Mouse (Mus musculus): ENCODE measurements around the gene Apba3. TPM values are rescaled to one million over a fixed set of nuclear protein-coding genes. Genes with fewer than 3 reads are reported as not detected.

The Apba3 gene
- 30.7 TPM for polyA plus RNA-seq (2015; fragmentation: Illumina TruSeq; extraction: RNeasy Lipid Tissue Mini Kit (QIAGEN cat#74804); ENCODE audit: insufficient read depth, low read depth, low replicate concordance)

GRCm38 (mm10) chr10:81266211-81267105 lies at the start of gene Apba3, which contains the start of gene Mrpl54:
TSS of gene Apba3 (plus strand) at chr10:81266960.
TSS of gene Mrpl54 (minus strand) at chr10:81266934.

GRCm38 (mm10) chr10:81230438-81231332 lies 36.1 kb upstream of the Apba3 start, which contains the start of gene Atcay:
TSS of gene Atcay (minus strand) at chr10:81230833.

GRCm38 (mm10) chr10:81232580-81233225 lies 34.1 kb upstream of the Apba3 start, which contains the start of gene Zfr2:
TSS of gene Zfr2 (plus strand) at chr10:81233155.

GRCm38 (mm10) chr10:81252424-81253419 lies 14.0 kb upstream of the Apba3 start, which contains the start of gene Matk:
TSS of gene Matk (plus strand) at chr10:81252935.

GRCm38 (mm10) chr10:81291511-81292104 lies 24.8 kb downstream of the Apba3 start, which contains the start of gene Tjp3:
TSS of gene Tjp3 (minus strand) at chr10:81291581.

GRCm38 (mm10) chr10:81292554-81293333 lies 26.0 kb downstream of the Apba3 start, which contains the start of gene Pip5k1c:
TSS of gene Pip5k1c (plus strand) at chr10:81292963.

GRCm38 (mm10) chr10:81320550-81321347 lies 54.0 kb downstream of the Apba3 start, which contains the start of gene Cactin:
TSS of gene Cactin (plus strand) at chr10:81321103.

Other genes starting within 250 kb of the Apba3 start
- gene Diras1, start 241.3 kb upstream of the Apba3 start, polyA plus RNA-seq (2015; fragmentation: Illumina TruSeq; extraction: RNeasy Lipid Tissue Mini Kit (QIAGEN cat#74804); ENCODE audit: insufficient read depth, low read depth, low replicate concordance) = not detected
- 5.1 TPM for gene Slc39a3, start 229.5 kb upstream of the Apba3 start, polyA plus RNA-seq (2015; fragmentation: Illumina TruSeq; extraction: RNeasy Lipid Tissue Mini Kit (QIAGEN cat#74804); ENCODE audit: insufficient read depth, low read depth, low replicate concordance)
- 24.1 TPM for gene Sgta, start 206.8 kb upstream of the Apba3 start, polyA plus RNA-seq (2015; fragmentation: Illumina TruSeq; extraction: RNeasy Lipid Tissue Mini Kit (QIAGEN cat#74804); ENCODE audit: insufficient read depth, low read depth, low replicate concordance)
- gene Thop1, start 196.9 kb upstream of the Apba3 start, polyA plus RNA-seq (2015; fragmentation: Illumina TruSeq; extraction: RNeasy Lipid Tissue Mini Kit (QIAGEN cat#74804); ENCODE audit: insufficient read depth, low read depth, low replicate concordance) = 11.8 TPM
- not detected for gene Creb3l3, start 168.1 kb upstream of the Apba3 start, polyA plus RNA-seq (2015; fragmentation: Illumina TruSeq; extraction: RNeasy Lipid Tissue Mini Kit (QIAGEN cat#74804); ENCODE audit: insufficient read depth, low read depth, low replicate concordance)
- gene Map2k2, start 161.0 kb upstream of the Apba3 start, polyA plus RNA-seq (2015; fragmentation: Illumina TruSeq; extraction: RNeasy Lipid Tissue Mini Kit (QIAGEN cat#74804); ENCODE audit: insufficient read depth, low read depth, low replicate concordance) = 47.4 TPM
- gene Zbtb7a, start 131.7 kb upstream of the Apba3 start, polyA plus RNA-seq (2015; fragmentation: Illumina TruSeq; extraction: RNeasy Lipid Tissue Mini Kit (QIAGEN cat#74804); ENCODE audit: insufficient read depth, low read depth, low replicate concordance) = 5.4 TPM
- gene Pias4, start 99.0 kb upstream of the Apba3 start, polyA plus RNA-seq (2015; fragmentation: Illumina TruSeq; extraction: RNeasy Lipid Tissue Mini Kit (QIAGEN cat#74804); ENCODE audit: insufficient read depth, low read depth, low replicate concordance) = 7.3 TPM
- 283 TPM for gene Eef2, start 90.3 kb upstream of the Apba3 start, polyA plus RNA-seq (2015; fragmentation: Illumina TruSeq; extraction: RNeasy Lipid Tissue Mini Kit (QIAGEN cat#74804); ENCODE audit: insufficient read depth, low read depth, low replicate concordance)
- 9.3 TPM for gene Dapk3, start 84.0 kb upstream of the Apba3 start, polyA plus RNA-seq (2015; fragmentation: Illumina TruSeq; extraction: RNeasy Lipid Tissue Mini Kit (QIAGEN cat#74804); ENCODE audit: insufficient read depth, low read depth, low replicate concordance)
- not detected for gene 4930442H23Rik, start 83.1 kb upstream of the Apba3 start, polyA plus RNA-seq (2015; fragmentation: Illumina TruSeq; extraction: RNeasy Lipid Tissue Mini Kit (QIAGEN cat#74804); ENCODE audit: insufficient read depth, low read depth, low replicate concordance)
- not detected for gene Nmrk2, start 64.9 kb upstream of the Apba3 start, polyA plus RNA-seq (2015; fragmentation: Illumina TruSeq; extraction: RNeasy Lipid Tissue Mini Kit (QIAGEN cat#74804); ENCODE audit: insufficient read depth, low read depth, low replicate concordance)
- gene Atcay, start 36.1 kb upstream of the Apba3 start, polyA plus RNA-seq (2015; fragmentation: Illumina TruSeq; extraction: RNeasy Lipid Tissue Mini Kit (QIAGEN cat#74804); ENCODE audit: insufficient read depth, low read depth, low replicate concordance) = 0.20 TPM
- 3.4 TPM for gene Zfr2, start 33.8 kb upstream of the Apba3 start, polyA plus RNA-seq (2015; fragmentation: Illumina TruSeq; extraction: RNeasy Lipid Tissue Mini Kit (QIAGEN cat#74804); ENCODE audit: insufficient read depth, low read depth, low replicate concordance)
- not detected for gene Matk, start 14.0 kb upstream of the Apba3 start, polyA plus RNA-seq (2015; fragmentation: Illumina TruSeq; extraction: RNeasy Lipid Tissue Mini Kit (QIAGEN cat#74804); ENCODE audit: insufficient read depth, low read depth, low replicate concordance)
- gene Mrpl54, start within 50 bp of the Apba3 start, polyA plus RNA-seq (2015; fragmentation: Illumina TruSeq; extraction: RNeasy Lipid Tissue Mini Kit (QIAGEN cat#74804); ENCODE audit: insufficient read depth, low read depth, low replicate concordance) = 21.2 TPM
- 3.9 TPM for gene Tjp3, start 24.6 kb downstream of the Apba3 start, polyA plus RNA-seq (2015; fragmentation: Illumina TruSeq; extraction: RNeasy Lipid Tissue Mini Kit (QIAGEN cat#74804); ENCODE audit: insufficient read depth, low read depth, low replicate concordance)
- 15.5 TPM for gene Pip5k1c, start 26.0 kb downstream of the Apba3 start, polyA plus RNA-seq (2015; fragmentation: Illumina TruSeq; extraction: RNeasy Lipid Tissue Mini Kit (QIAGEN cat#74804); ENCODE audit: insufficient read depth, low read depth, low replicate concordance)
- 7.9 TPM for gene Cactin, start 54.1 kb downstream of the Apba3 start, polyA plus RNA-seq (2015; fragmentation: Illumina TruSeq; extraction: RNeasy Lipid Tissue Mini Kit (QIAGEN cat#74804); ENCODE audit: insufficient read depth, low read depth, low replicate concordance)
- gene Tbxa2r, start 61.8 kb downstream of the Apba3 start, polyA plus RNA-seq (2015; fragmentation: Illumina TruSeq; extraction: RNeasy Lipid Tissue Mini Kit (QIAGEN cat#74804); ENCODE audit: insufficient read depth, low read depth, low replicate concordance) = 3.4 TPM
- 1.4 TPM for gene Gipc3, start 76.3 kb downstream of the Apba3 start, polyA plus RNA-seq (2015; fragmentation: Illumina TruSeq; extraction: RNeasy Lipid Tissue Mini Kit (QIAGEN cat#74804); ENCODE audit: insufficient read depth, low read depth, low replicate concordance)
- 22.8 TPM for gene Hmg20b, start 83.5 kb downstream of the Apba3 start, polyA plus RNA-seq (2015; fragmentation: Illumina TruSeq; extraction: RNeasy Lipid Tissue Mini Kit (QIAGEN cat#74804); ENCODE audit: insufficient read depth, low read depth, low replicate concordance)
- 1.9 TPM for gene Mfsd12, start 90.5 kb downstream of the Apba3 start, polyA plus RNA-seq (2015; fragmentation: Illumina TruSeq; extraction: RNeasy Lipid Tissue Mini Kit (QIAGEN cat#74804); ENCODE audit: insufficient read depth, low read depth, low replicate concordance)
- gene 4930404N11Rik, start 98.9 kb downstream of the Apba3 start, polyA plus RNA-seq (2015; fragmentation: Illumina TruSeq; extraction: RNeasy Lipid Tissue Mini Kit (QIAGEN cat#74804); ENCODE audit: insufficient read depth, low read depth, low replicate concordance) = not detected
- gene Fzr1, start 111.6 kb downstream of the Apba3 start, polyA plus RNA-seq (2015; fragmentation: Illumina TruSeq; extraction: RNeasy Lipid Tissue Mini Kit (QIAGEN cat#74804); ENCODE audit: insufficient read depth, low read depth, low replicate concordance) = 5.1 TPM
- 9.1 TPM for gene Dohh, start 117.5 kb downstream of the Apba3 start, polyA plus RNA-seq (2015; fragmentation: Illumina TruSeq; extraction: RNeasy Lipid Tissue Mini Kit (QIAGEN cat#74804); ENCODE audit: insufficient read depth, low read depth, low replicate concordance)
- 2.6 TPM for gene Gm48551, start 117.5 kb downstream of the Apba3 start, polyA plus RNA-seq (2015; fragmentation: Illumina TruSeq; extraction: RNeasy Lipid Tissue Mini Kit (QIAGEN cat#74804); ENCODE audit: insufficient read depth, low read depth, low replicate concordance)
- gene Gm48552, start 122.0 kb downstream of the Apba3 start, polyA plus RNA-seq (2015; fragmentation: Illumina TruSeq; extraction: RNeasy Lipid Tissue Mini Kit (QIAGEN cat#74804); ENCODE audit: insufficient read depth, low read depth, low replicate concordance) = 3.4 TPM
- gene Smim24, start 126.1 kb downstream of the Apba3 start, polyA plus RNA-seq (2015; fragmentation: Illumina TruSeq; extraction: RNeasy Lipid Tissue Mini Kit (QIAGEN cat#74804); ENCODE audit: insufficient read depth, low read depth, low replicate concordance) = 23.5 TPM
- gene Nfic, start 188.7 kb downstream of the Apba3 start, polyA plus RNA-seq (2015; fragmentation: Illumina TruSeq; extraction: RNeasy Lipid Tissue Mini Kit (QIAGEN cat#74804); ENCODE audit: insufficient read depth, low read depth, low replicate concordance) = 11.0 TPM
- 0.76 TPM for gene Celf5, start 215.7 kb downstream of the Apba3 start, polyA plus RNA-seq (2015; fragmentation: Illumina TruSeq; extraction: RNeasy Lipid Tissue Mini Kit (QIAGEN cat#74804); ENCODE audit: insufficient read depth, low read depth, low replicate concordance)
- gene Ncln, start 229.4 kb downstream of the Apba3 start, polyA plus RNA-seq (2015; fragmentation: Illumina TruSeq; extraction: RNeasy Lipid Tissue Mini Kit (QIAGEN cat#74804); ENCODE audit: insufficient read depth, low read depth, low replicate concordance) = 25.2 TPM
- 1.3 TPM for gene S1pr4, start 233.2 kb downstream of the Apba3 start, polyA plus RNA-seq (2015; fragmentation: Illumina TruSeq; extraction: RNeasy Lipid Tissue Mini Kit (QIAGEN cat#74804); ENCODE audit: insufficient read depth, low read depth, low replicate concordance)

All from pancreas, adult 10 weeks (tissue).